Mouse (Mus musculus) thymus, postnatal 25 days (tissue): ENCODE results near the gene Foxm1.

ENCODE experiments used
- DNase-seq: peaks from one replicate; pipeline ENCODE4 v3.0.0; 2022

Gene Foxm1

GRCm38 (mm10) chr6:128362381-128363006, at the start of gene Foxm1, which contains the start of gene Rhno1:
TSS of gene Foxm1 (plus strand) at chr6:128362967.
TSS of gene Rhno1 (minus strand) at chr6:128362911.
- DNase-seq = peak; percentile 86

DNA sequence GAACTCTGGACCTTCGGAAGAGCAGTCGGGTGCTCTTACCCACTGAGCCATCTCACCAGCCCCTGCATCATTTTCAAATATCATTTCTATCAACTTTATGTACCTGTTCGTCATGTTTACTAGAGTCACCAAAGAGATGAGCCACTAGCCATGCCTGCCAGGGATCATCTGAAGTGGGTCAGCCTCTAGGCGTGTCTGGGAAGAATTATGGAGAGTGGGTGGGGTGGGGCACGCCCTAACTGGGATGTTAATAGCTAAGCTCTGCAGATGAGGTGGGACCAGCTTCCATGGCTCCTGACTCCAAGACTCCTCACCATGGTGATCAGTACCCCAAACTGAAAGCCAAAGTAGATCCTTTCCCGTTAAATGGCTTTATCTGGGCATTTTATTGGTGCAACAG, 48.0 kb upstream of the Foxm1 start:
- no peak for DNase-seq

DNA sequence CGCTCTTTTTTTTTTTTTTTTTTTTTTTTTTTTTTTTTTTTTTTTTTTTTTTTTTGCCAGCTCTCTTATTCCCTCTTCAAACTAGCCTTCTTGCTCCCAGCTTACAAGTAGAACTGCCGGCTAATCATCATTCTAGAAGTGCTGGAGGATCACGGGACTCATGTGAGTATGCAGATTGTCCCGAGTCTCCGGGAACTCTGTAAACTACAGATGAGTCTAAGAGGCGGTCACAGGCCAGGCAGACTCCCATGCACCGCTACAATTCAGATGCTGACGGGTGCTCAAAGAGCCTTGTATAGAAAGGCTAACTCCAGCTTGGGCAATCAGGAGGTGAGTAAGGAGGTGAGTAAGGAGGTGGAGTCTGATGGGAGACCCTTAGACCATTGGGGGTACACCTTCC, 47.2 kb upstream of the Foxm1 start:
- DNase-seq = no peak

GRCm38 (mm10) chr6:128318317-128318716, 44.5 kb upstream of the Foxm1 start:
- peak; percentile 41 for DNase-seq

DNA sequence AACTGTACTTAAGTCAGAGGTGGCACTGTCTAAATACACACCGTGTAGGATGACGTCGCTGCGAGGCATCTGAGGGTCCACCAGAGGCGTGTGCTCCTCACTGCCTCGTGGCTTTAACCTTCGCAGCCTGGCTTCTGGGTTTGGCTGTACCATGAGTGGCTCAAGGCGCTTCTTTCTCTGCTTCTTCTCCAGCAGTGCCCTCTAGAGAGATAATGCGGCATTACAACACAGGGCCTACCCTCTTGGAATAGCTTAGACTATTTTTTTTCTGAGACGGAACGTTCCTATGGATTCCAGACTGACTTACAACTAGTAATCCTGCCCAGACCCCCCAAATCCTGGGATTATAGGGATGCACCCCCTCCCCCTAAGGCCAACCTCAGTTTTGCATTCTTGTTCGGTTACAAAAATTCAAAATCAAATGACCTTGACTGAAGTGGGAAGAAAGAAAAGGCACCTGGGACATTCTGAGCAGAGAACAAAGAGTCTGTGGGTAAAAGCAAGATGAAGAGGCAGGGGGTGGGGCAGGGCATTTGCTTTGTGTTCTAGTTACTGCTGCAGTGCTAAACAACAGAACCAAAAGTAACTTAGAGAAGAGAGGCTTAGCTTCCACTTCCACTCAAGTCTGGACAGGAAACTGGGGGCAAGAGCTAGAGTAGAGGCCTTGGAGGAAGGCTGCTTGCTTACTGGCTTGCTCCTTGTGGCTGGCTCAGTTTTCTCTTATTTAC, 28.2 kb upstream of the Foxm1 start:
- DNase-seq = peak; percentile 70

GRCm38 (mm10) chr6:128337467-128337866, 25.3 kb upstream of the Foxm1 start:
- DNase-seq = no peak

GRCm38 (mm10) chr6:128338876-128339275, 23.9 kb upstream of the Foxm1 start:
- DNase-seq = no peak

- DNase-seq = no peak
Measured at GRCm38 (mm10) chr6:128341956-128342723, 20.6 kb upstream of the Foxm1 start.

DNA sequence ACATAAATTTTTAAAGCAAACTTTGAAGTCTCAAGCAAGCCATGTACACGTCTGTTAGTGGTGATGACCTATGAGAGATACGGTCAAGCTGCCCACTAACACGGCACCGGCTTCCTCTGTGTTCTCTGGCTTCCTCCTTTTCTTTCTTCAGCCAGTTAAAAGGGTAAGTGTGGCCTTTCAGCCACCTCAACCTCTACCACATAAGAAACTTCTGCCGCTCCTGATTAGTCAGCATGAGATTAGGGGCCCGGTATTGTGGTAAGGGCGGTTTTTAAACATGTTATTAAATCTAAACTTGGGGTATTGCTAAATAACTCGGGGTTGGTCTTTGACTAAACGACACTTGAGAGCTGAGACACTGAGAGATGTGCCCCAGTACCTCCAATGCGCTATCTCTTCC, 17.1 kb upstream of the Foxm1 start:
- no peak for DNase-seq

DNA sequence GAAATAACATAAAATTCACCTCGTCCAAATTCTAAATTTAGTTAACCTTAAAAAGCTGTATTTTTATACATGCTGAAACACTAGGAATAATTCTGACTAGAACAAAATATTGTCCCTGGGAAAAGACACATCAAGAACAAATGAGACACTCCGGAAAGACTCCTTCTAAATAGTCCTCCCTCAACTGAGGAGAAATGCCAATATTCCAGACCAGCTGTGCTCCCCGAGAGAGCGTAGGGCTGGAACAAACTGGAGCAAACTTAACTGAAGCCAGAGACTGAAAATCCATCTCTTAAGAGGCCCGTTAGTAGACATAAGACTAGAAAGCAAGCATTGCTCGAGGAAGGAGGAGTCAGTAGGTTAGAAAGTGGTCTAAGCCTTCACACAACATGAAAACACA, 16.0 kb upstream of the Foxm1 start:
- DNase-seq = no peak

DNA sequence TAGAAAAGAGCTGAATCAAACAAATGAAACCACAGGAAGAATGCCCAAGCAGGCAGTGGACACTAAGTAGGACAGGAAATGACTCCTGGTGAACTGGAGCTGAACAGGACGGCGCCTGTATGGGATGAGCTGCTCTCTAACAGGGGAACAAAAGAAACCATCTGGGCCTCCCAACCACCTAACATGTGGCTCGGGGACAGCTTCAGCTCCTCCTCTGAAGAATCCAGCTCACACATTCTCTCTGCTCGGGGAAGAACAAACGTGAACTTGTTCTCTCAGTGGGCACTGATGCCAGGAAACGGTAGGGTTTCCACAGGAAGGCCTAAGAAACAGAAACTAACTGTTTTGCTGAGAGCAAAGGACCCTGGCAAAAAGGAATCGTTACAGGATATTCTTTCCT, 13.1 kb upstream of the Foxm1 start:
- no peak for DNase-seq

DNA sequence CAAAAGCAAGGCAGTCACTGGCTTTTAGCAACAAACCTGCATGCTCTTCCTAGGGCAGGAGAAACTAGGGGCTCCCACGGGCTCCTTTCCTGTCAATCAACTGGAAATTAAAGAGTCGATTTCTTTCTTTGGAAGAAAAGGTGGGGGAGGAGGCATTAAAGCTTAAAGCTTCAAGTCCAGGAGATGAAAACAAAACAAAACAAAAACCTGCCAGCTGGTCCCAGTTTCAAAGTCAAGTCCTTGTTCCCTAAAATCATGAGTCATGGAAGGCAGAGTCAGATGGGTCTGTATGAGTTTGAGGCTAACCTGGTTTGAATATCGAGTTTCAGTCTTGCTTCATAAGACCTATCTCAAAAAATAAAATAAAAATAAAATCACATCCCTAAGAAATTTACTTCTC, 8.6 kb upstream of the Foxm1 start:
- no peak for DNase-seq

DNA sequence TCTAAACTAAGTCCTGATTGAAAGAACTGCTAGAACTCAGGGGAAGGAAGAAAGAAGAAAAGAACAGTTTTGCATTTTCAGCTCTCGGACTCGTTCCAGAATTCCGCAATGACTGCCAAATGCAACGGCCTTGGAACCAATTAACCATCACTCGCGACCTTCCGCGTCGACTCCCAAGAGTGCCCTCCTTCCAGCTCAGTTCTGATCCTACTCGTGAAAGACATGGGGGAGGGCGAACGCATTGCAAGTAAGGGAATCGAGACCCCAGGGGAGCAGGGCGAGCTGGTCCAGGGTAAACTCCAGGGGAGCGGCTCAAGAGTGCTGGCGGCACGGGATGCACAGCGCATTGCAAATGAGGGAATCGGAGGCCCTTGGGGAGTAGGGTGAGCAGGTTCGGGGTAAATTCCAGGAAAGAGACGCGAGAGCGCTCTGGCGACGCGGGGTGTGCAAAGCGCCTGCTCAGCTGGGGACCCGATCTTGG, 7.5 kb upstream of the Foxm1 start:
- no peak for DNase-seq

- peak; percentile 88 for DNase-seq
Measured at GRCm38 (mm10) chr6:128355726-128356416, 6.9 kb upstream of the Foxm1 start, which contains the start of gene Tulp3. TSS of gene Tulp3 (minus strand) at chr6:128355851.

GRCm38 (mm10) chr6:128358999-128359398, 3.8 kb upstream of the Foxm1 start:
- peak; percentile 76 for DNase-seq

DNA sequence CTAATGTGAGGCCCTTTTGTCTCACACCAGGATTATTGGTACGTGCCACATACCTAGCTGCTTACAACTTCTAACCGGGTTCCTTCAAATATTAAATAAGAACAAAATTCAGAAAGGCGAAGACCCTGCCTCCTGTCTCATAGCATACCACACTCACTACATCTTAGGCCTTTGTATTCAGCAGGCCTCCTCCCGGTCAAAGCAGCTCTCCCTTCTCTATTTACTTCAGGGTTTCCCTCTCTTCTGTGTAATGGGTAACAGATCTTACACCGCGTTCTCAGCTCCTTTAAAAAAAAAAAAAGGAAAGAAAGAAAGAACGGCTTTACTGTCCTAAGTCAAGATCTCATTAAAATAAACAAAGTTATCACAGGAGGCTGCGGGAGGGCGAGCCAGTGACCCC, 866 bp upstream of the Foxm1 start:
- no peak for DNase-seq

GRCm38 (mm10) chr6:128363007-128363825, 449 bp downstream of the Foxm1 start:
- DNase-seq = no peak

DNA sequence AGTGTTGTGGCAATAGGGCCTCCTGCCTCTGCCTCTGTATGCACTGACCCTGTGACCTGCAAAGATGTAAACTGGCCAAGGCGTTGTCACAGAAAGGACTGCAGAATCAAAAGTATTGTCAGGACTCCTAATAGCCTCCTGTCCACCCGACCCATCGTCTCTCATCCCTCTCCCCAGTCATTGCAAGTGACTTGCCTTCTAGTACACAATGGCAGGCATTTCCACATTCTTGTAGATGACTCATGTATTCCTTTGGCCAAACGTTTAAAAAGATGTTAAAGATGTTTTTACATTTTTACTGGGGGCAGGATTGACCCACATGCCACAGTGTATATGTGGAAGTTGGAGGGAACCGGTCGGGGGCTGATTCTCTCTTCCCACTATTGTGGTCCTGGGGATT, 2.0 kb downstream of the Foxm1 start:
- no peak for DNase-seq

- DNase-seq = no peak
Measured at GRCm38 (mm10) chr6:128366466-128366865, 3.7 kb downstream of the Foxm1 start.

- no peak for DNase-seq
Measured at GRCm38 (mm10) chr6:128370040-128370439, 7.3 kb downstream of the Foxm1 start.

DNA sequence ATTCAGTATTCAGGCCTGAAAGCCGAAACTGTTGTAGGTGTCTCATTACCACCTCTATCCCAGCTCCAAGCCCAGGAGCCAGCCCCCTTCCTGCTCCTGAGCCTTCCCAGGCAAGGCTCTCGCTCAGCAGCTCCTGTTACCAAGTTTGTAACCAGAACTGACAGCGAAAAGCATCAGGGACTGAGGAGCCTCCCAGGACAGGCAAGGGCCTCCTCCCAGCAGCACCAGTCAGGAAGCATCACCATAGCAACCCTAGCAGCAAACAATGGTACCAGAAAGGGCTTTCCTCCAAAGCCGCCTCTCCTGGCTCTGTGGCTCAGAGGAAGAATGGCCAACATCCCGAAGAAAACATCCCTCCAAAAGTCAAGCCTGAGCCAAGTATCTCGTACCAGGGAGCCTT, 12.4 kb downstream of the Foxm1 start, which contains the start of the genes Tex52 and Gm44596:
Gene Tex52 (plus strand): TSS at position 265 of the 400 bp plus-strand sequence.
Gene Gm44596 (plus strand): TSS at position 312 of the 400 bp plus-strand sequence.
- DNase-seq = no peak
